Mouse (Mus musculus) testis, adult 2 months (tissue): ENCODE results near the gene Cx3cr1. TPM values are rescaled to one million over a fixed set of nuclear protein-coding genes. Genes with fewer than 3 reads are reported as not detected.
A peak's percentile ranks its signal among the peaks of the same experiment; 100 is the strongest.

Source experiments
- H3K27ac ChIP-seq: fragments of 200-500 bp; 2 replicates; pipeline ENCODE4 v1.5.1; 2012; ENCODE audit warnings: low read depth, low read length; ENCODE audit not compliant: control insufficient read depth, insufficient read depth
- H3K27me3 ChIP-seq: fragments of 200-500 bp; 2 replicates; pipeline ENCODE4 v1.6.1; 2012; ENCODE audit warnings: mild to moderate bottlenecking, low read length, moderate library complexity; ENCODE audit not compliant: control insufficient read depth, insufficient read depth
- H3K36me3 ChIP-seq: fragments of 200-500 bp; 2 replicates; pipeline ENCODE4 v1.6.1; 2012; ENCODE audit warnings: mild to moderate bottlenecking, low read length; ENCODE audit not compliant: control insufficient read depth, insufficient read depth
- H3K4me1 ChIP-seq: fragments of 200-500 bp; 2 replicates; pipeline ENCODE4 v1.6.1; 2012; ENCODE audit warnings: low read length; ENCODE audit not compliant: control insufficient read depth, insufficient read depth
- H3K4me3 ChIP-seq: fragments of 200-500 bp; 2 replicates; pipeline ENCODE4 v1.5.1; 2012; ENCODE audit warnings: low read depth, mild to moderate bottlenecking, low read length, moderate library complexity, mixed read lengths; ENCODE audit not compliant: control insufficient read depth
- CTCF ChIP-seq: fragments of 200-500 bp; IDR thresholded peaks from 2 replicates; pipeline ENCODE4 v1.5.1; 2012; ENCODE audit warnings: low read depth, mild to moderate bottlenecking, inconsistent platforms, low read length, moderate library complexity; ENCODE audit not compliant: control insufficient read depth, insufficient read depth, insufficient replicate concordance
- POLR2A ChIP-seq: fragments of 200-500 bp; IDR thresholded peaks from 2 replicates; pipeline ENCODE4 v1.6.1; 2012; ENCODE audit warnings: low read depth, mild to moderate bottlenecking, inconsistent platforms, low read length, moderate library complexity; ENCODE audit not compliant: control insufficient read depth
- polyA plus RNA-seq: library from polyadenylated mRNA; depleted of rRNA; stranded (reverse); fragments of >200 nt; gene quantifications from 2 replicates; pipeline ENCODE4 v1.2.3, GENCODE M21; 2012

Gene Cx3cr1
- polyA plus RNA-seq, 1 experiment, result 2.7 TPM

GRCm38 (mm10) chr9:119966221-119966910 lies 103.3 kb downstream of the Cx3cr1 start:
- no peak overlapping the region for H3K4me3 ChIP-seq
- peaks cover 10% of the 10 kb centered on the region for H3K4me1 ChIP-seq
- H3K27ac ChIP-seq, result no peak overlapping the region
- TF ChIP-seq CTCF, result no peak
- no peak for TF ChIP-seq POLR2A
- no peaks in the 10 kb centered on the region for H3K36me3 ChIP-seq
- H3K27me3 ChIP-seq, result no peaks in the 10 kb centered on the region

DNA sequence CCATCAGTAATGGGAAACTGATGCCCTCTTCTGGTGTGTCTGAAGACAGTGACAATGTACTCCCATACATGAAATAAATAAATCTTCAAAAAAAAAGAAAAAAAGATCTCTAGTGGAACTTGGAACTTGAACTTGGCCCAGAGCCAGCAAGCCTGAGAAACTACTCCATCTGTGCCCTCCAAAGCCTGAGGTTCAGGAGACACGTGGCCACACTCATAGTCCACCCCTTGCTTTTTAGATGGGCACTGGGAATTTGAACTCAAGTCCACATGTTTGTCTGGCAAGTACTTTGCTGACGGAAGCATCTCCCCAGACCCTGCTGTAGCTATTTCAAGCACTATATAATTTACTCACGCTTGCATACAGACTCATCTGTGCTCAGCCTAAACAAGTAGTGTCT lies 104.5 kb downstream of the Cx3cr1 start:
- Histone ChIP-seq H3K27ac (no peak overlapping the region), H3K4me1 (peaks cover 10% of the 10 kb centered on the region), H3K4me3 (no peak overlapping the region), H3K36me3 (no peaks in the 10 kb centered on the region), H3K27me3 (no peaks in the 10 kb centered on the region)
- TF ChIP-seq POLR2A, result no peak
- no peak for TF ChIP-seq CTCF

DNA sequence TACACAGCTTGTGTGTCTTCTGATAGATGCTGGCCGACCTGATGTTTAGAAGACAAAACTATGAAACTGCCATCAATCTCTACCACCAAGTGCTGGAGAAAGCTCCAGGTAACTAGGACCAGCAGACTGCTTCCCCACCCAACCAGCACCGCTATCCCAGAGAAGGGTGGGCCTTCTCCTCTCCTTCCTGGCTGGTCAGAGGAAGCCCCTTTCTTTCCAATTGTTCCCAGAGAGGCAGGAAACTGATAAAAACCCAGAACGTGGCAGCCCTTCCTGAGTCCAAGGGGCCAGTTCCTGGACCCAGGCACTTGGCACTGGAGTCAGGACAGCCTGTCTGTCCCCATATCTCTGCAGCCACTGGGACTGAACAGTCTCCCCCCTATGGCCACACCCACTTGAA lies 105.5 kb downstream of the Cx3cr1 start:
- H3K36me3 ChIP-seq, result no peaks in the 10 kb centered on the region
- H3K27ac ChIP-seq, result no peak overlapping the region
- TF ChIP-seq CTCF, result no peak
- TF ChIP-seq POLR2A, result no peak

GRCm38 (mm10) chr9:119962987-119963667 lies 106.6 kb downstream of the Cx3cr1 start:
- Histone ChIP-seq H3K27ac (no peak overlapping the region), H3K4me1 (peaks cover 10% of the 10 kb centered on the region), H3K27me3 (no peaks in the 10 kb centered on the region), H3K4me3 (peak overlapping the region; percentile 4), H3K36me3 (no peaks in the 10 kb centered on the region)
- TF ChIP-seq CTCF (peak; percentile 65; the same call in 1 of the 2 replicates), POLR2A (no peak)

More for the DNA sequence above, 105.5 kb downstream of the Cx3cr1 start:
- Histone ChIP-seq H3K4me1 (peaks cover 10% of the 10 kb centered on the region), H3K4me3 (no peak overlapping the region), H3K27me3 (no peaks in the 10 kb centered on the region)

DNA sequence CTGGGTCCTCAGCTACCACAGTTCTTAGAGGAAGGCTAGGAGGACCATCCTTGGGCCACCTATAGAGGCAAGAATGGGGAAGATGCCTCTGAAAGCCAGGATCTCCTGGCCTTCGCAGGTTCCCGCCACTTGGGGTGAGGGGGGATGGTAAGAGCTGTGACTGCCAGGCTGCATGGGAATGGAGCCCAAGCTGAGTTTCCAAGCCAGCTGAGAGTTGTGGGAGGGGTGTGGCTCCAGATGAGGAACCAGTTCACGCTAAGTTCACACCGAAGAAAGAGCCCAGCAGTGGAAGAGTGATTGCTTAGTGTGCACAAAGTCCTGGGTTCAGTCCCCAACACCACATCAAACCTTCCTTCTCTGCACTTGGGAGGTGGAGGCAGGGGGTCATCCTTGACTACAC lies 107.5 kb downstream of the Cx3cr1 start:
- H3K27ac ChIP-seq, result no peak overlapping the region
- H3K4me3 ChIP-seq, result no peak overlapping the region
- H3K36me3 ChIP-seq, result no peaks in the 10 kb centered on the region
- no peaks in the 10 kb centered on the region for H3K27me3 ChIP-seq
- H3K4me1 ChIP-seq, result peaks cover 11% of the 10 kb centered on the region
- TF ChIP-seq CTCF (no peak), POLR2A (no peak)

DNA sequence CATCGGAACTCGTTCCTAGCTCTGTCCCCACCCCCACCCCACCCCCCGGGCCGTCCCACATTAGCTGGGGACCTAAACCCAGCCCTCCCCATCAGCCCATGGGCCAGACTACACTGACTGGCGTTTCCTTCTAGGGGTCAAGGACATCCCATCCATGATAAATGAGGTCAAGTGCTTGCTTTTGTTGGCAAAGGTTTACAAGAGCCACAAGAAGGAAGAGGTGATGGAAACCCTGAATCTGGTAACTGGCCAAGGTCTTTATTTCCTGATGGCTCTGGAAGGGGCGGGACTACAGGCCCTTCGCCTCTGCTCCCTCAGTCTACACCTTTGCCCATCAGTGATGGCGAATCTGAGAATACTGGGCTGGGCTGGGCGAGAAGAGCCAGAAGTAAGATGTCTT lies 110.8 kb downstream of the Cx3cr1 start:
- Histone ChIP-seq H3K27ac (no peak overlapping the region), H3K4me3 (no peak overlapping the region), H3K36me3 (peaks cover 1% of the 10 kb centered on the region; the same call in 1 of the 2 replicates), H3K27me3 (no peaks in the 10 kb centered on the region), H3K4me1 (peaks cover 18% of the 10 kb centered on the region)
- TF ChIP-seq CTCF (no peak), POLR2A (no peak)

DNA sequence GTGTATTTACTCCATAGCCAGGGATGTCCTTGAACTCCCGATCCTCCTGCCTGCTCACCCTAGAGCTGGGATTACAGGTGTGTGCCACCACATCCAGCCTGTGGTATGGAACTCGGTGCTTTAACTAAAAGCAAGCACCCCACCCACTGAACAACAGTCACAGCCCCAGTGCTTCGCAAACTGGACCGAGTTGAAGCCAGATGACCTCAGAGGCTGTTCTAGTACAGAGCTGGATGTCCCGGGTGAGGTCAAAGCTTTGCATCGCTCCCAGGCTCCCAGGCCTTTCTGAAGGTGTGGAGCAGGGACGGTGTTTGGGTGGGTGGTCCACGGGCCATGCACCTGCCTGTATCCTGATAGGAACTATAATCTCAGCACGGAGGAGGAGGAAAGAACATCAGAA lies 118.3 kb downstream of the Cx3cr1 start:
- TF ChIP-seq POLR2A (no peak), CTCF (no peak)
- H3K36me3 ChIP-seq, result peaks cover 1% of the 10 kb centered on the region; the same call in 1 of the 2 replicates
- peaks cover under 1% of the 10 kb centered on the region; the same call in 1 of the 2 replicates for H3K4me1 ChIP-seq
- no peak overlapping the region for H3K4me3 ChIP-seq
- no peaks in the 10 kb centered on the region for H3K27me3 ChIP-seq
- H3K27ac ChIP-seq, result no peak overlapping the region
